Mouse (Mus musculus): Measurements from ENCODE around the gene Gpr83.
A peak's percentile ranks its signal among the peaks of the same experiment; 100 is the strongest.

Gene Gpr83

DNA sequence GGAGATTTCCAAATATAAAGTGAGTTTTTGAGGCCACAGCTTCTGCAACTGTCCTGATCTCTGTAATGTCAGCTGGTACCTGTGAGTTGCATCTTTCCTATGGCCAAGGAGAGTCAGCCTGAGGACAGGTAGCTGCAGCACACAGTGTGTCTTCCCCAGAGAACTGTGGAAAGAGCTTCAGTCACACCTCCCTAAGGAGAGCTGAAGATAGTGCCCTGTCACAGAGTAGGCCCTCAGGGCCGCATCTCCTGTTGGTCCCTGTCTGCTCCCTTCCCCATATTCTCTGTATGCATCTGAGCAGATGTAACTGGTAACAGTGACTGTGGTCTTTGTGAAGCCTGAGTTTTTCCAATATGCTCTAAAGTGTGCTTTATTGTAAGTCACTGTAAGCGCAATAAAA, 10.4 kb downstream of the Gpr83 start:
- DNase-seq: no peak

DNA sequence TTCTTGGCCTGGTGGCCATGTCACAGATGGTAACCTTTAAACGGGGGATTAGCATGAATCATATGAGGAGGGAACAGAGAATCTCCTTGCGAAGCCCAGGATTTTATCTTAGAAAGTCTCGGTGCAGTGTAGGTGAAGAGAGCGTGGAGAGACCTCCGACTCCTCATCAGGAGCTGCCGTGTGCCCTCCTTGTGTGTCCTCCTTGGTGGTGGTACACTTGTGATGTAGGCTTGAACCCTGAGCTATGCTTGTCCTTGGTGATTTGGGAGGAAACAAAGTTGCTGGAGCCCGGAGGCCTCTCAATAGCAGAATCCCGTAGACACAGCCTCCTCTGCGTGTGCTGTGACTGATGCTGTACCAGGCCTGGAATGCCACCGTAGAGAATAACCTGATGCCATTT, 10.8 kb downstream of the Gpr83 start:
- no peak for DNase-seq

GRCm38 (mm10) chr9:14871536-14871935, 11.5 kb downstream of the Gpr83 start:
- DNase-seq: no peak

GRCm38 (mm10) chr9:14872181-14872930, 12.3 kb downstream of the Gpr83 start:
- DNase-seq: no peak

- peak in 1 of 2 experiments; percentile 17 for DNase-seq
Measured at GRCm38 (mm10) chr9:14875743-14876507, 15.9 kb downstream of the Gpr83 start.

DNA sequence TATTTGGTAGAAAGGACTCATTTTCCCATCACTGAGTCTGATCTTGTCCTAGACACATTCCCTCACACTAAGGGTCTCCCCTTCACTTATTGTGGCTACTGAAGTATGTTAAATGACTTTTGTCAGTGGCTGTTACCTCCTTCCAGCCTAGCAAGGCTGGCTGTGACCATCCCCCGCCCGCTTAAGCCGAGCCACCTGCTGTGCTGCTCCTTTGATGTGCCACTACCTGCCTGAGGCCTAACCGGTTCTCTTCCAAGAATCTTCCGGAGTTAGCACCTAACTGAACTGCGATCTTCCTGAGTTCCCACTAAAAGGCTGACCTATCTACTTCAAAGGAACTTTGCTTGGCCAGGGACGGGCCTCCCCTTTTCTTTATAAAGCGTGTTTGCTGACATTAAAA, 16.6 kb downstream of the Gpr83 start:
- DNase-seq: peak in 1 of 2 experiments; percentile 19

DNA sequence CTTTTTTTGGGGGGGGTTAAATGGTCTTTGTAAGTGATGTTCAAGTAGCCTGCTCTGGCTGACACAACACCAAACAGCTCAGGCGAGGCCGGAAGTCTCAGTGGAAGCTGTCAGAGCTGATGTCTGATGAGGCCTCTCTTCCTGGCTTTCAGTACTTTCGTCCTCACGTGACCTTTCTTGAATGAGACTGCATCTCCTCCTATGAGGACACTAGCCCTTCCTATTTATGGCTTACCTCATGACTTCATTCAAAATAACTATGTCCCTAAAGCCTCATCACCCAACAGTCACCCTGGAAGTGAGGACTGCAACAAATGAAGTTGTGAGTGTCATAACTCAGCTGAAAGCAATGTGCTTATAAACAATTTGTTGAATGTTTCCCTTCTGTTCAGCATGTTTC, 24.6 kb downstream of the Gpr83 start:
- peak in 1 of 2 experiments; percentile 35 for DNase-seq

- DNase-seq: peak in 1 of 2 experiments; percentile 7
Measured at GRCm38 (mm10) chr9:14885151-14885550, 25.1 kb downstream of the Gpr83 start.

DNA sequence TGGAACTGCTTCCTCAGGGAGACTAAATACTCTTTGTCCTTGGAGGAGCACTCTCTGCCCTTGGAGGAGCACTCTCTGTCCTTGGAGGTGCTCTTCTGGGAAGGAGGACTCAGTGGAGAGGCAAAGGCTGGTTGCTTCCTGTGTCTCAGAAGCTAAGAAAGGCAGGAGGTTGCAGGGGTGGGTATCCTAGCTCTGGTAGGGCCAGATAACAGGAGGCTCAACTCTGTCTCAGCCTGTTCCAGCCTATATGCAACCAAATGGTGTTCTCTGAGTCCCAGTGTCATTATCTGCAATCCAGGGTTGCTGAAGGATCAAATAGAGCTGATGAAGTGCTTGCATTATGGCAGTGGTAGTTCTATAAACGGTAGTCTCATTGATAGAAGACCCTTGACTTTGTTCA, 25.9 kb downstream of the Gpr83 start:
- peak in 1 of 2 experiments; percentile 1 for DNase-seq

DNA sequence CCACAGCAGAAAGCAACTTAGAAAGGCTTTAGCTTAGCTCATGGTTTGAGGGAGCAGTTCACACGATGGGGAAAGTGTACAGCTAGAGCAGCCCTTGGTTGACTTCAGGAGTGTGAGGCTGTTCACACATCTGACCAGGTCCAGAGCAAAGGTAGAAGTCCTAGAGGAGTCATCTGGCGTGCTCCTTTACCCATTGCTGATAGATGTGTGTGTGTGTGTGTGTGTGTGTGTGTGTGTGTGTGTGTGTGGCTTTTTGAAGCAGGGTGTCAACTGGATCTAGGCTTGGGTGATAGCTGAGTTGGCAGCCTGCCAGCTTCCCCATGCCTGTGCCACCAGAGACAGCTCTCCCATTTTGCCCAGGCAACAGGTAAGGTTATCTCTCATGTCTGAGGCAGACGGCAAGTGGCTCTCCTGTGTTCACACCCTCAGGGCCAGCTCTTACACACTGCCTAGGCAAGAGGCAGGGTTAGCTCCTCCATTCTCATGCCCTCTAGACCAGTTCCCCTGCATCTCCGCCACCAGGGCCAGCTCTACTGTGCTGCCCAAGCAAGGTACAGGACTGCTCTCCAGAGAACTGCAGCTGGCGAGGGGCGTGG, 27.9 kb downstream of the Gpr83 start:
- DNase-seq: peak; percentile 4 to 24

GRCm38 (mm10) chr9:14888671-14889070, 28.7 kb downstream of the Gpr83 start:
- DNase-seq: peak in 1 of 2 experiments; percentile 8

DNA sequence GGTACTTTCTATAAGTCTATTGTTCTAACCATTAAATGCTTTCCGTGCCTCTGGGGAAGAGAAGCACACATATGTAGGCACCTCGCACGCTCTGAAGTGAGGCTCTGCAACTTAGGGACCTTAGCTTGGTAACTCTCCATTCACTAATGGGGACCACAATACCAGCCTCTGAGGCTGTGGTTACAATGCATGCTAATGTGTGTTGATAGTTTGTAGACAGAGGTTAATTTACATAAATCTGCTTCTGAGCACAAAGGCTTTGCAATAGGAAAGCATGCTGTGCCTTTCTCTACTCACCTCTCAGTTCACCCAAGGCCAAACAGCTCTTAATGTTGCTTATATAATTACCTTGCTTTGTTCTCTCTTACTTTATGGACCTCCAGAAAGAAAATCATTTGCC, 30.7 kb downstream of the Gpr83 start:
- DNase-seq: peak in 1 of 2 experiments; percentile 3

- DNase-seq: peak in 1 of 2 experiments; percentile 20
Measured at GRCm38 (mm10) chr9:14891891-14892290, 31.9 kb downstream of the Gpr83 start.

GRCm38 (mm10) chr9:14893388-14893787, 33.4 kb downstream of the Gpr83 start:
- DNase-seq: peak in 1 of 2 experiments; percentile 18

DNA sequence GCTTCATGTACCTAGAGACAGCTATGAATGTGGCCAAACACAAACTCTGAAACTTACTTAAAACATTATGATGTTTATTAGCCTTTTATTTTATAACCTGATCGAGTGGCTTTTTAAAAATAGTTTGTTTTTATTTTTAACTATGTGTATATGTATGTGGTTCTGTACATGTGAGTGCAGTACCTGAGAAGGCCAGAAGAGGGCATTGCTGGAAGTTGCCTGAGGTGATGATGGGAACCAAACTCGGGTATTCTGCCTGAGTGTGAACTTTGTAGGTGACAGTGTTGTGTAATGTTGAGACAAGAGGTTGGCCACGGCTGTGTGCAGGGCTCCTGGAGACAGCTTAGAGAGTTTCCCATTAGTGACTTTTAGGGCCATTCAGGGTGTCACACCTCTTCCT, 34.6 kb downstream of the Gpr83 start:
- DNase-seq: peak in 1 of 2 experiments; percentile 6

GRCm38 (mm10) chr9:14895237-14895835, 35.3 kb downstream of the Gpr83 start:
- peak in 1 of 2 experiments; percentile 24 for DNase-seq

GRCm38 (mm10) chr9:14897102-14897501, 37.1 kb downstream of the Gpr83 start:
- peak in 1 of 2 experiments; percentile 9 for DNase-seq

- peak in 1 of 2 experiments; percentile 17 for DNase-seq
Measured at GRCm38 (mm10) chr9:14901757-14902156, 41.7 kb downstream of the Gpr83 start.

- DNase-seq: no peak
Measured at GRCm38 (mm10) chr9:14902416-14902815, 42.4 kb downstream of the Gpr83 start.

DNA sequence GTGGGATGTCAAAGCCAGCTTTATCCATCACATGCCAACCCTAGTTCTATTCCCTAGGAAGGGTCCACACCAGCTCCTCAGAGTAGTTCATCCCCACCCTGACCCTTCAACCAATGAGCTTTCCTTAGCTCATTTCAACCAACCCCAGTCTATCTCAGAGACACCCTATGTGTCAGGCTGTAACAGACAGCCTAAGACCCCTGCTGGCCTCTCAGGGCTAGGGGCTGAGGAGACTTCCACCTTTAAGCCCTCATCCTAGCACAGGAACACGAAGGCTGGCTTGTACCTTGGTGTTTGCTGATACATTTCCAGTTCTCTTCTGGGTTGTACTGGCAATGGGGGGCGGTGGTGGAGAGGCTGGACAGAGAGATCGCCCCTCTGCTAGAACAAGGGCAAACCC, 43.0 kb downstream of the Gpr83 start:
- DNase-seq: no peak

GRCm38 (mm10) chr9:14903581-14904378, 43.8 kb downstream of the Gpr83 start, which contains the start of gene Izumo1r:
TSS of gene Izumo1r (minus strand) at chr9:14903949.
- DNase-seq: no peak

Data from kidney, postnatal 25 days (tissue).